Mouse (Mus musculus) MEL (cell line): ENCODE data around the gene Akap13.

ENCODE experiments used
- CTCF ChIP-seq, 3 experiments: IDR thresholded peaks in 2 of 3; conservative IDR thresholded peaks in 1 of 3; 2 replicates each; pipeline ENCODE4 v1.5.1; 2011 to 2012; ENCODE audit warnings: low read length in 3 of 3, low read depth in 2 of 3, mild to moderate bottlenecking in 2 of 3, improper control_type of control experiment in 1 of 3, inconsistent platforms in 1 of 3, mixed read lengths in 1 of 3, moderate library complexity in 1 of 3; ENCODE audit not compliant: control insufficient read depth in 1 of 3, insufficient read depth in 1 of 3, poor library complexity in 1 of 3, severe bottlenecking in 1 of 3
- POLR2A ChIP-seq, 2 experiments: IDR thresholded peaks; 2 replicates each; pipeline ENCODE4 v1.6.1; 2011 to 2012; ENCODE audit warnings: low read length in 2 of 2, mild to moderate bottlenecking in 2 of 2, control low read depth in 1 of 2, improper control_type of control experiment in 1 of 2, low read depth in 1 of 2, moderate library complexity in 1 of 2; ENCODE audit not compliant: control insufficient read depth in 1 of 2, insufficient read depth in 1 of 2, poor library complexity in 1 of 2
- SIN3A ChIP-seq: IDR thresholded peaks from 2 replicates; pipeline ENCODE4 v1.6.1; 2012; ENCODE audit warnings: low read length, improper control_type of control experiment, inconsistent platforms
- TAL1 ChIP-seq: IDR thresholded peaks from 2 replicates; pipeline ENCODE4 v1.6.1; 2012; ENCODE audit warnings: mild to moderate bottlenecking, inconsistent platforms, low read length, moderate library complexity, mixed read lengths
- UBTF ChIP-seq: IDR thresholded peaks from 2 replicates; pipeline ENCODE4 v1.6.1; 2012; ENCODE audit warnings: low read depth, mild to moderate bottlenecking, inconsistent platforms, low read length, improper control_type of control experiment, moderate library complexity, borderline replicate concordance; ENCODE audit not compliant: insufficient read depth

DNA sequence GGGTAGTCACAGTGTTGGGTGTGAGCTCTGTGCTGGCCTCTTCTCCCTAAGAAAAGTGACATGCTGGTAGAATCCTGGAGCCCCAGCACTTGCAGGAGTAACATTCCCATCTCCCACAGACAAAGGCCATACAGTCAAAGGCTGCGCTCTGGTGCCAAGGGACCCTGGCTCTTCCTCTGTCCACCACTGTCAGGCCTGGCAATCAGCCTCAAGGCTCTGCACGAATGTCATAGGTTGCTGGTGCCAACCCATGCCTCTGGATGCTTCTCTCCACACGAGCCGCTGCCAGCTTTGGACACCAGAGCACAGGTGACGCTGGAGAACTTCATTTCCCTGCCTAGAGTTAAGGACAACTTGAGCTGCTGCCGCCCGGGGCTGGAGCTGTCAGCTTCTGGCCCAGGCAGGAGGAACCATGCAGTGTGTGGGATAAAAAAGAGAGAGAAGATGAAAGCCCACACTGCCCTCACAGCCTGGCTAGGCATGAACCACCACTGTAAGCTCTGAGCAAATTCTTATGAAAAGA lies 304.7 kb downstream of the Akap13 start:
- TF ChIP-seq POLR2A (IDR thresholded peaks at IDR 0.05; ENCODE audit: control insufficient read depth in 1 of 2, insufficient read depth in 1 of 2, low read depth in 1 of 2, low read length in 2 of 2, poor library complexity in 1 of 2) (no peak), UBTF (no peak), TAL1 (no peak), CTCF (IDR thresholded peaks at IDR 0.05 in 2 of 3, conservative IDR thresholded peaks at IDR 0.05 in 1 of 3; ENCODE audit: control insufficient read depth in 1 of 3, insufficient read depth in 1 of 3, low read depth in 2 of 3, low read length in 3 of 3, poor library complexity in 1 of 3, severe bottlenecking in 1 of 3) (no peak), SIN3A (no peak)
